Mouse (Mus musculus): ENCODE measurements around the gene Slamf7. TPM values are rescaled to one million over a fixed set of nuclear protein-coding genes. Genes with fewer than 3 reads are reported as not detected.

Gene Slamf7
- polyA plus RNA-seq, 1 experiment from 2014 or later, result not detected

GRCm38 (mm10) chr1:171663757-171664156 is 10.9 kb upstream of the Slamf7 start:
- no peak overlapping the region for H3K9ac ChIP-seq
- H3K9me3 ChIP-seq, result no peaks in the 10 kb centered on the region
- no peak overlapping the region for H3K27ac ChIP-seq
- H3K4me1 ChIP-seq (replicated peaks), result no peaks in the 10 kb centered on the region
- 86% methylated on average over 2 of the region's 2 CpGs for WGBS
- H3K36me3 ChIP-seq, result no peaks in the 10 kb centered on the region
- no peak for ATAC-seq (ENCODE audit: low FRiP score)
- H3K27me3 ChIP-seq, result no peaks in the 10 kb centered on the region
- H3K4me2 ChIP-seq, result no peak overlapping the region
- no peak overlapping the region for H3K4me3 ChIP-seq

GRCm38 (mm10) chr1:171661482-171661881 is 8.6 kb upstream of the Slamf7 start:
- Histone ChIP-seq H3K9ac (no peak overlapping the region), H3K27me3 (no peaks in the 10 kb centered on the region), H3K36me3 (no peaks in the 10 kb centered on the region), H3K9me3 (no peaks in the 10 kb centered on the region), H3K4me1 (replicated peaks) (no peaks in the 10 kb centered on the region), H3K4me3 (no peak overlapping the region), H3K27ac (no peak overlapping the region), H3K4me2 (no peak overlapping the region)
- ATAC-seq (ENCODE audit: low FRiP score), result no peak
- WGBS, result 53% methylated on average over 2 of the region's 2 CpGs

- no peak overlapping the region for H3K9ac ChIP-seq
- no peak overlapping the region for H3K4me2 ChIP-seq
- no peaks in the 10 kb centered on the region for H3K9me3 ChIP-seq
- no peaks in the 10 kb centered on the region for H3K4me1 ChIP-seq (replicated peaks)
- no peaks in the 10 kb centered on the region for H3K27me3 ChIP-seq
- no peak for ATAC-seq (ENCODE audit: low FRiP score)
- H3K36me3 ChIP-seq, result no peaks in the 10 kb centered on the region
- no peak overlapping the region for H3K27ac ChIP-seq
- H3K4me3 ChIP-seq, result no peak overlapping the region
- WGBS, result 98% methylated on average over 1 of the region's 1 CpGs
Observed at GRCm38 (mm10) chr1:171660423-171660822, 7.6 kb upstream of the Slamf7 start.

GRCm38 (mm10) chr1:171658561-171658991 is 5.7 kb upstream of the Slamf7 start:
- Histone ChIP-seq H3K4me2 (no peak overlapping the region), H3K36me3 (no peaks in the 10 kb centered on the region), H3K4me3 (no peak overlapping the region), H3K9me3 (no peaks in the 10 kb centered on the region), H3K9ac (no peak overlapping the region), H3K4me1 (replicated peaks) (no peaks in the 10 kb centered on the region), H3K27me3 (no peaks in the 10 kb centered on the region), H3K27ac (no peak overlapping the region)
- no peak for ATAC-seq (ENCODE audit: low FRiP score)
- 82% methylated on average over 5 of the region's 5 CpGs for WGBS

GRCm38 (mm10) chr1:171648840-171649239 is 4.0 kb downstream of the Slamf7 start:
- no peaks in the 10 kb centered on the region for H3K4me1 ChIP-seq (replicated peaks)
- no peak for ATAC-seq (ENCODE audit: low FRiP score)
- H3K27ac ChIP-seq, result no peak overlapping the region
- WGBS, result 84% methylated on average over 8 of the region's 8 CpGs
- H3K4me2 ChIP-seq, result no peak overlapping the region
- H3K4me3 ChIP-seq, result no peak overlapping the region
- no peaks in the 10 kb centered on the region for H3K27me3 ChIP-seq
- H3K9ac ChIP-seq, result no peak overlapping the region
- no peaks in the 10 kb centered on the region for H3K9me3 ChIP-seq
- H3K36me3 ChIP-seq, result no peaks in the 10 kb centered on the region

- 85% methylated on average over 5 of the region's 5 CpGs for WGBS
- no peak for ATAC-seq (ENCODE audit: low FRiP score)
- no peak overlapping the region for H3K4me2 ChIP-seq
- no peaks in the 10 kb centered on the region for H3K4me1 ChIP-seq (replicated peaks)
- no peaks in the 10 kb centered on the region for H3K36me3 ChIP-seq
- H3K9ac ChIP-seq, result no peak overlapping the region
- no peak overlapping the region for H3K4me3 ChIP-seq
- H3K27me3 ChIP-seq, result no peaks in the 10 kb centered on the region
- no peaks in the 10 kb centered on the region for H3K9me3 ChIP-seq
- H3K27ac ChIP-seq, result no peak overlapping the region
Observed at GRCm38 (mm10) chr1:171647716-171648115, 5.1 kb downstream of the Slamf7 start.

GRCm38 (mm10) chr1:171646429-171646940 is 6.3 kb downstream of the Slamf7 start:
- Histone ChIP-seq H3K9ac (no peak overlapping the region), H3K27ac (no peak overlapping the region), H3K36me3 (no peaks in the 10 kb centered on the region), H3K4me1 (replicated peaks) (no peaks in the 10 kb centered on the region), H3K27me3 (no peaks in the 10 kb centered on the region), H3K9me3 (no peaks in the 10 kb centered on the region), H3K4me3 (no peak overlapping the region), H3K4me2 (no peak overlapping the region)
- ATAC-seq (ENCODE audit: low FRiP score), result no peak
- 80% methylated on average over 5 of the region's 5 CpGs for WGBS

- no peaks in the 10 kb centered on the region for H3K36me3 ChIP-seq
- no peak overlapping the region for H3K27ac ChIP-seq
- H3K4me2 ChIP-seq, result no peak overlapping the region
- H3K4me3 ChIP-seq, result no peak overlapping the region
- WGBS, result 84% methylated on average over 7 of the region's 7 CpGs
- H3K4me1 ChIP-seq (replicated peaks), result no peaks in the 10 kb centered on the region
- H3K9ac ChIP-seq, result no peak overlapping the region
- H3K27me3 ChIP-seq, result no peaks in the 10 kb centered on the region
- no peaks in the 10 kb centered on the region for H3K9me3 ChIP-seq
- ATAC-seq (ENCODE audit: low FRiP score), result no peak
Observed at GRCm38 (mm10) chr1:171643612-171644011, 9.2 kb downstream of the Slamf7 start.

- Histone ChIP-seq H3K4me2 (no peak overlapping the region), H3K4me1 (replicated peaks) (no peaks in the 10 kb centered on the region), H3K36me3 (no peaks in the 10 kb centered on the region), H3K4me3 (no peak overlapping the region), H3K27me3 (no peaks in the 10 kb centered on the region), H3K9me3 (no peaks in the 10 kb centered on the region), H3K9ac (no peak overlapping the region), H3K27ac (no peak overlapping the region)
- WGBS, result 95% methylated on average over 6 of the region's 6 CpGs
- no peak for ATAC-seq (ENCODE audit: low FRiP score)
Observed at GRCm38 (mm10) chr1:171640796-171641195, 12.0 kb downstream of the Slamf7 start.

GRCm38 (mm10) chr1:171638686-171639085 is 14.1 kb downstream of the Slamf7 start:
- no peak overlapping the region for H3K27ac ChIP-seq
- H3K4me2 ChIP-seq, result no peak overlapping the region
- H3K36me3 ChIP-seq, result no peaks in the 10 kb centered on the region
- WGBS, result 81% methylated on average over 2 of the region's 2 CpGs
- H3K27me3 ChIP-seq, result no peaks in the 10 kb centered on the region
- H3K9me3 ChIP-seq, result no peaks in the 10 kb centered on the region
- ATAC-seq (ENCODE audit: low FRiP score), result no peak
- H3K9ac ChIP-seq, result no peak overlapping the region
- no peaks in the 10 kb centered on the region for H3K4me1 ChIP-seq (replicated peaks)
- no peak overlapping the region for H3K4me3 ChIP-seq

GRCm38 (mm10) chr1:171637101-171637500 is 15.7 kb downstream of the Slamf7 start:
- Histone ChIP-seq H3K4me3 (no peak overlapping the region), H3K36me3 (no peaks in the 10 kb centered on the region), H3K9ac (no peak overlapping the region), H3K27me3 (no peaks in the 10 kb centered on the region), H3K9me3 (no peaks in the 10 kb centered on the region), H3K27ac (no peak overlapping the region), H3K4me2 (no peak overlapping the region), H3K4me1 (replicated peaks) (no peaks in the 10 kb centered on the region)
- WGBS, result 88% methylated on average over 8 of the region's 8 CpGs
- no peak for ATAC-seq (ENCODE audit: low FRiP score)

GRCm38 (mm10) chr1:171635696-171636095 is 17.1 kb downstream of the Slamf7 start:
- no peak overlapping the region for H3K4me2 ChIP-seq
- H3K9ac ChIP-seq, result no peak overlapping the region
- no peaks in the 10 kb centered on the region for H3K9me3 ChIP-seq
- H3K27ac ChIP-seq, result no peak overlapping the region
- H3K4me3 ChIP-seq, result no peak overlapping the region
- no peaks in the 10 kb centered on the region for H3K27me3 ChIP-seq
- H3K4me1 ChIP-seq (replicated peaks), result no peaks in the 10 kb centered on the region
- no peak for ATAC-seq (ENCODE audit: low FRiP score)
- 71% methylated on average over 6 of the region's 6 CpGs for WGBS
- no peaks in the 10 kb centered on the region for H3K36me3 ChIP-seq

- Histone ChIP-seq H3K4me1 (replicated peaks) (no peaks in the 10 kb centered on the region), H3K9ac (no peak overlapping the region), H3K27ac (no peak overlapping the region), H3K4me2 (no peak overlapping the region), H3K27me3 (no peaks in the 10 kb centered on the region), H3K4me3 (no peak overlapping the region), H3K9me3 (no peaks in the 10 kb centered on the region), H3K36me3 (no peaks in the 10 kb centered on the region)
- 82% methylated on average over 2 of the region's 2 CpGs for WGBS
- ATAC-seq (ENCODE audit: low FRiP score), result no peak
Observed at GRCm38 (mm10) chr1:171631447-171631846, 21.4 kb downstream of the Slamf7 start.

Measured in hindbrain, embryonic 13.5 days (tissue).